Mouse (Mus musculus) lung, embryonic 15.5 days (tissue): Measurements from ENCODE around the gene Bsx. TPM values are rescaled to one million over a fixed set of nuclear protein-coding genes. Genes with fewer than 3 reads are reported as not detected.

Experiments used
- ATAC-seq: fragments of 200-750 bp; cut with Nextera tagmentation; 2 replicates; pipeline ENCODE4 v1.8.0; 2017; ENCODE audit warnings: moderate number of reproducible peaks, borderline replicate concordance; ENCODE audit not compliant: low FRiP score, low TSS enrichment; ENCODE audit errors: extremely low read depth
- H3K27ac ChIP-seq: fragments of 300-500 bp; sonication (generic); 2 replicates; pipeline ENCODE4 v1.5.1; 2015; ENCODE audit warnings: moderate library complexity, mild to moderate bottlenecking, inconsistent platforms
- H3K27me3 ChIP-seq: fragments of 300-500 bp; sonication (generic); 2 replicates; pipeline ENCODE4 v1.6.1; 2015; ENCODE audit warnings: inconsistent platforms
- H3K36me3 ChIP-seq: fragments of 300-500 bp; sonication (generic); 2 replicates; pipeline ENCODE4 v1.6.1; 2015; ENCODE audit warnings: inconsistent platforms
- H3K4me1 ChIP-seq: fragments of 300-500 bp; sonication (generic); 2 replicates; pipeline ENCODE4 v1.6.1; 2015; ENCODE audit warnings: inconsistent platforms
- H3K4me2 ChIP-seq: fragments of 300-500 bp; sonication (generic); 2 replicates; pipeline ENCODE4 v1.6.1; 2015; ENCODE audit warnings: inconsistent platforms, mild to moderate bottlenecking, moderate library complexity
- H3K4me3 ChIP-seq: fragments of 300-500 bp; sonication (generic); 2 replicates; pipeline ENCODE4 v1.5.1; 2015; ENCODE audit warnings: mild to moderate bottlenecking, inconsistent platforms
- H3K9ac ChIP-seq: fragments of 300-500 bp; sonication (generic); 2 replicates; pipeline ENCODE4 v1.6.1; 2015; ENCODE audit warnings: inconsistent platforms
- H3K9me3 ChIP-seq: fragments of 300-500 bp; sonication (generic); 2 replicates; pipeline ENCODE4 v1.6.1; 2016; ENCODE audit warnings: inconsistent platforms
- WGBS: fragments of 180-500 bp; shearing (Covaris S2); methylation state at CpG from one replicate; pipeline ENCODE4 v1.1.7; 2015; 5-methylcytosine and 5-hydroxymethylcytosine counted together
- polyA plus RNA-seq: library from polyadenylated mRNA; unstranded; fragments of >200 nt; fragmentation: Nextera tagmentation; extraction: Ambion mirVana; gene quantifications from 2 replicates; pipeline ENCODE4 v1.2.1, GENCODE M21; 2015

The Bsx gene
- polyA plus RNA-seq, 1 experiment from 2014 or later: not detected

- no peak overlapping the region for H3K4me2 ChIP-seq
- H3K36me3 ChIP-seq: no peaks in the 10 kb centered on the region
- H3K9ac ChIP-seq: no peak overlapping the region
- H3K4me3 ChIP-seq: no peak overlapping the region
- H3K27ac ChIP-seq: no peak overlapping the region
- no peak for ATAC-seq
- 0 out of 2 replicates have a peak, but pooled peaks cover under 1% of the 10 kb centered on the region for H3K4me1 ChIP-seq
- peaks cover 80% of the 10 kb centered on the region for H3K27me3 ChIP-seq
- 8% methylated on average over 8 of the region's 8 CpGs for WGBS
- H3K9me3 ChIP-seq: no peaks in the 10 kb centered on the region
Observed at GRCm38 (mm10) chr9:40872156-40872478, 1.8 kb upstream of the Bsx start.

DNA sequence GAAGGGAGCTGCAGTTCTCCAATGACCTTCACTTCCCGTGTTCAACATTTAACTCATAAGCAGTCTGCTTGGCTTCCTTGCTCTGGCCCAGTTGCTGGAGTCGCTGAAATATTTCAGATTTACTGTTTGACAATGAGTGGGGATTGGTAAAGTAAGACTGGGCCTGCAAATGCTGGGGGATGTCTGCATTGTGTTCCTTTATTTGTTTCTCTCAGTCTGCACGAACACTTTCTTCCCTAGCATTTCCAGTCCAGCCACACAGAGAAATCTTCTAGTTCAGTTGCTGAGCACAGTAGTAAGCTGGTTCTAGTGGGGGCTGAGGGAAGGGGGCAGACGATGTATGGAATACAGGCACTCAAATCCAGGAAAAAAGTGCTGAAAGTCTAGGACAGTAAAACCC lies 1.0 kb downstream of the Bsx start:
- no peak overlapping the region for H3K4me3 ChIP-seq
- no peak overlapping the region for H3K27ac ChIP-seq
- H3K27me3 ChIP-seq: peaks cover 98% of the 10 kb centered on the region
- peaks cover 9% of the 10 kb centered on the region; the same call in 1 of the 2 replicates for H3K4me1 ChIP-seq
- H3K9me3 ChIP-seq: no peaks in the 10 kb centered on the region
- H3K36me3 ChIP-seq: no peaks in the 10 kb centered on the region
- H3K9ac ChIP-seq: no peak overlapping the region
- 4% methylated on average over 4 of the region's 4 CpGs for WGBS
- ATAC-seq: no peak
- no peak overlapping the region for H3K4me2 ChIP-seq

GRCm38 (mm10) chr9:40875431-40875830 lies 1.5 kb downstream of the Bsx start:
- Histone ChIP-seq H3K27me3 (peaks cover 98% of the 10 kb centered on the region), H3K4me2 (no peak overlapping the region), H3K4me1 (peaks cover 9% of the 10 kb centered on the region; the same call in 1 of the 2 replicates), H3K4me3 (no peak overlapping the region), H3K36me3 (no peaks in the 10 kb centered on the region), H3K9ac (no peak overlapping the region), H3K9me3 (no peaks in the 10 kb centered on the region), H3K27ac (no peak overlapping the region)
- no peak for ATAC-seq
- 2% methylated on average over 17 of the region's 17 CpGs for WGBS

- H3K4me2 ChIP-seq: no peak overlapping the region
- no peak overlapping the region for H3K27ac ChIP-seq
- WGBS: under 1% methylated on average over 29 of the region's 29 CpGs
- H3K9me3 ChIP-seq: no peaks in the 10 kb centered on the region
- H3K36me3 ChIP-seq: no peaks in the 10 kb centered on the region
- ATAC-seq: no peak
- no peak overlapping the region for H3K4me3 ChIP-seq
- peaks cover 99% of the 10 kb centered on the region for H3K27me3 ChIP-seq
- no peak overlapping the region for H3K9ac ChIP-seq
- H3K4me1 ChIP-seq: peaks cover 9% of the 10 kb centered on the region; the same call in 1 of the 2 replicates
Observed at GRCm38 (mm10) chr9:40876164-40876563, 2.2 kb downstream of the Bsx start.

- peaks cover 99% of the 10 kb centered on the region for H3K27me3 ChIP-seq
- H3K27ac ChIP-seq: no peak overlapping the region
- no peaks in the 10 kb centered on the region for H3K9me3 ChIP-seq
- H3K4me2 ChIP-seq: no peak overlapping the region
- WGBS: 7% methylated on average over 5 of the region's 5 CpGs
- no peak overlapping the region for H3K4me3 ChIP-seq
- H3K36me3 ChIP-seq: no peaks in the 10 kb centered on the region
- no peak for ATAC-seq
- no peak overlapping the region for H3K9ac ChIP-seq
- H3K4me1 ChIP-seq: peaks cover 9% of the 10 kb centered on the region; the same call in 1 of the 2 replicates
Observed at GRCm38 (mm10) chr9:40876693-40877092, 2.8 kb downstream of the Bsx start.

DNA sequence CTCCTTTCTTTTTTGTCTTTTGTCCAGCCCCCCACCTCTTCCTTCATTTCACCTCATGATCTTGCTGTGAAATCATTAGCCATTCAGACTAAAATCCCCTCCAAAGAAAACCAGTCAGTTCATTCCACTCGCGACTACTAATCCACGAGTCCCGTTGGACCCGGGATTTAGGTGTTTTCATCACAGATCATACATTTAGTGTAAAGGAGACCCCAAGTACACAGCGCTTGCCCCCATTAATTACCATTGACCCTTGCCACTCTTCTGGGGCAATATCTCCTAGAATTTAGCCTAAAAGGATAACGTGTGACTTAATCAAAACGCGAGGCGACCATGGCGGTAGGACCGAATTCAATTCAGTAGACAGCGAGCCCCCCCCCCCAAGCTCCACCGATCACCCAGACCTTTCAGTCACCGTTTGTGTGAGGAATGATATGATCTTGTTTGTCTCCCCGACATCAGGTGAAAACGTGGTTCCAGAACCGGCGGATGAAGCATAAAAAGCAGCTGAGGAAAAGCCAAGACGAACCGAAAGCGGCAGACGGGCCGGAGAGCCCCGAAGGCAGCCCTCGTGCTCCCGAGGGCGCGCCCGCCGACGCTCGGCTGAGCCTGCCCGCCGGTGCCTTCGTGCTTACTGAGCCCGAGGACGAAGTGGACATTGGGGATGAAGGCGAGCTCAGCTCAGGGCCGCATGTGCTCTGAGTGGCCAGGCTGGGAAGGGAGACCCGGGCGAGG lies 3.4 kb downstream of the Bsx start:
- H3K27ac ChIP-seq: no peak overlapping the region
- 1% methylated on average over 42 of the region's 42 CpGs for WGBS
- no peak for ATAC-seq
- H3K27me3 ChIP-seq: peaks cover 98% of the 10 kb centered on the region
- H3K36me3 ChIP-seq: no peaks in the 10 kb centered on the region
- peak overlapping the region; percentile 48 for H3K4me2 ChIP-seq
- peaks cover 9% of the 10 kb centered on the region; the same call in 1 of the 2 replicates for H3K4me1 ChIP-seq
- no peak overlapping the region for H3K9ac ChIP-seq
- no peaks in the 10 kb centered on the region for H3K9me3 ChIP-seq
- peak overlapping the region; percentile 30 for H3K4me3 ChIP-seq

GRCm38 (mm10) chr9:40877881-40878235 lies 3.9 kb downstream of the Bsx start:
- Histone ChIP-seq H3K4me2 (peak overlapping the region; percentile 48), H3K27ac (no peak overlapping the region), H3K36me3 (no peaks in the 10 kb centered on the region), H3K9me3 (no peaks in the 10 kb centered on the region), H3K9ac (no peak overlapping the region), H3K27me3 (peaks cover 96% of the 10 kb centered on the region), H3K4me3 (peak overlapping the region; percentile 30), H3K4me1 (peaks cover 9% of the 10 kb centered on the region; the same call in 1 of the 2 replicates)
- WGBS: under 1% methylated on average over 29 of the region's 29 CpGs
- ATAC-seq: no peak

- under 1% methylated on average over 32 of the region's 32 CpGs for WGBS
Observed at GRCm38 (mm10) chr9:40878291-40878945, 4.5 kb downstream of the Bsx start.

GRCm38 (mm10) chr9:40878998-40879397 lies 5.1 kb downstream of the Bsx start:
- H3K4me2 ChIP-seq: no peak overlapping the region
- WGBS: under 1% methylated on average over 14 of the region's 14 CpGs
- peaks cover 9% of the 10 kb centered on the region; the same call in 1 of the 2 replicates for H3K4me1 ChIP-seq
- H3K27ac ChIP-seq: no peak overlapping the region
- H3K4me3 ChIP-seq: no peak overlapping the region
- peaks cover 90% of the 10 kb centered on the region for H3K27me3 ChIP-seq
- H3K36me3 ChIP-seq: no peaks in the 10 kb centered on the region
- ATAC-seq: no peak
- no peaks in the 10 kb centered on the region for H3K9me3 ChIP-seq
- no peak overlapping the region for H3K9ac ChIP-seq

More at GRCm38 (mm10) chr9:40878291-40878945, 4.5 kb downstream of the Bsx start:
- Histone ChIP-seq H3K9me3 (no peaks in the 10 kb centered on the region), H3K27ac (no peak overlapping the region), H3K36me3 (no peaks in the 10 kb centered on the region), H3K9ac (no peak overlapping the region), H3K4me2 (no peak overlapping the region), H3K4me1 (peaks cover 9% of the 10 kb centered on the region; the same call in 1 of the 2 replicates), H3K4me3 (no peak overlapping the region), H3K27me3 (peaks cover 95% of the 10 kb centered on the region)
- no peak for ATAC-seq

- H3K9ac ChIP-seq: no peak overlapping the region
- no peaks in the 10 kb centered on the region for H3K9me3 ChIP-seq
- no peaks in the 10 kb centered on the region for H3K36me3 ChIP-seq
- H3K4me2 ChIP-seq: no peak overlapping the region
- ATAC-seq: no peak
- no peak overlapping the region for H3K4me3 ChIP-seq
- peaks cover 59% of the 10 kb centered on the region for H3K27me3 ChIP-seq
- H3K4me1 ChIP-seq: no peaks in the 10 kb centered on the region
- no peak overlapping the region for H3K27ac ChIP-seq
- WGBS: 44% methylated on average over 10 of the region's 10 CpGs
Observed at GRCm38 (mm10) chr9:40885669-40886068, 11.7 kb downstream of the Bsx start.

- 44% methylated on average over 12 of the region's 12 CpGs for WGBS
- H3K9ac ChIP-seq: no peak overlapping the region
- H3K9me3 ChIP-seq: no peaks in the 10 kb centered on the region
- H3K36me3 ChIP-seq: no peaks in the 10 kb centered on the region
- H3K27ac ChIP-seq: no peak overlapping the region
- no peak for ATAC-seq
- H3K4me3 ChIP-seq: no peak overlapping the region
- H3K27me3 ChIP-seq: peaks cover 32% of the 10 kb centered on the region
- H3K4me1 ChIP-seq: no peaks in the 10 kb centered on the region
- H3K4me2 ChIP-seq: no peak overlapping the region
Observed at GRCm38 (mm10) chr9:40889389-40889788, 15.5 kb downstream of the Bsx start.

DNA sequence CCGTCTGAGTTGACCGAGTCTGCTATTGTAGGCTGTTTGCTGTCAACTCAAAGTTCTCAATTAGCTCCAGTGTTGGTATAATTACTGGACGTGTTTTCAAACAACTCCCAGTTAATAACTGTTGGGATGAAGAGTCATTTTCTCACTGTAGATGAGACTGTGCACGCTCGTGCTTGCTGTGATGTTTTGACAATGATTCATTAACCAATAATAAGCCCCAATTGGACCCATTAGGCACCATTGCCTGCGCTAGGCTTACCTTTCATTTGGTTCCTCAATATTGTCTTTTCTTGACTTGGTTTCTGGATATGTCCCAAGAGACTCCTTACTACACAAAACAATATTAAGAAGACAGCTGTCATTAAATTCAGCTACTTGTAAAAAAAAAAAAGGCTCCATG lies 18.5 kb downstream of the Bsx start:
- H3K4me2 ChIP-seq: no peak overlapping the region
- no peak for ATAC-seq
- H3K4me1 ChIP-seq: no peaks in the 10 kb centered on the region
- 83% methylated on average over 6 of the region's 6 CpGs for WGBS
- H3K27ac ChIP-seq: no peak overlapping the region
- no peak overlapping the region for H3K4me3 ChIP-seq
- H3K9ac ChIP-seq: no peak overlapping the region
- H3K9me3 ChIP-seq: no peaks in the 10 kb centered on the region
- no peaks in the 10 kb centered on the region for H3K36me3 ChIP-seq
- H3K27me3 ChIP-seq: peaks cover 12% of the 10 kb centered on the region
